Mouse (Mus musculus) ES-Bruce4 (cell line): ENCODE measurements around the gene S100a6. TPM values are rescaled to one million over a fixed set of nuclear protein-coding genes. Genes with fewer than 3 reads are reported as not detected.
A peak's percentile ranks its signal among the peaks of the same experiment; 100 is the strongest.

Source experiments
- H3K27ac ChIP-seq: 2 replicates; pipeline ENCODE4 v1.5.1; 2012; ENCODE audit warnings: low read length, inconsistent platforms; ENCODE audit not compliant: insufficient read depth
- H3K27me3 ChIP-seq: 2 replicates; pipeline ENCODE4 v1.6.1; 2012; ENCODE audit warnings: mild to moderate bottlenecking, low read length, inconsistent platforms; ENCODE audit not compliant: control insufficient read depth, poor library complexity, insufficient read depth, severe bottlenecking
- H3K36me3 ChIP-seq: 2 replicates; pipeline ENCODE4 v1.6.1; 2012; ENCODE audit warnings: inconsistent platforms, mild to moderate bottlenecking, low read length, moderate library complexity; ENCODE audit not compliant: control insufficient read depth, poor library complexity, insufficient read depth, severe bottlenecking
- H3K4me1 ChIP-seq: one replicate; pipeline ENCODE4 v1.8.1; 2011; ENCODE audit warnings: low read length; ENCODE audit not compliant: control insufficient read depth, insufficient read depth
- H3K4me3 ChIP-seq: 2 replicates; pipeline ENCODE4 v1.5.1; 2011; ENCODE audit warnings: low read depth, mild to moderate bottlenecking, low read length
- H3K9ac ChIP-seq: 2 replicates; pipeline ENCODE4 v1.6.1; 2012; ENCODE audit warnings: low read depth, mild to moderate bottlenecking, inconsistent platforms; ENCODE audit not compliant: poor library complexity, severe bottlenecking
- H3K9me3 ChIP-seq: replicated peaks from 2 replicates; pipeline ENCODE4 v1.6.1; 2012; ENCODE audit warnings: mild to moderate bottlenecking, low read length, inconsistent platforms; ENCODE audit not compliant: control insufficient read depth, poor library complexity, insufficient read depth, severe bottlenecking
- CTCF ChIP-seq: IDR thresholded peaks from one replicate; pipeline ENCODE4 v1.8.1; 2011; ENCODE audit warnings: low read depth, low read length
- EP300 ChIP-seq: IDR thresholded peaks from 2 replicates; pipeline ENCODE4 v1.6.1; 2011; ENCODE audit warnings: low read depth, low read length; ENCODE audit not compliant: insufficient read depth
- POLR2A ChIP-seq: IDR thresholded peaks from one replicate; pipeline ENCODE4 v1.8.1; 2011; ENCODE audit warnings: low read length; ENCODE audit not compliant: insufficient read depth
- polyA plus RNA-seq: library from polyadenylated mRNA; stranded (reverse); fragments of >200 nt; gene quantifications from 2 replicates; pipeline ENCODE4 v1.2.4, GENCODE M21; 2011; ENCODE audit warnings: low read depth; ENCODE audit not compliant: missing spikeins, insufficient read depth, insufficient read length

S100a6 gene
- polyA plus RNA-seq, 1 experiment = 516 TPM

DNA sequence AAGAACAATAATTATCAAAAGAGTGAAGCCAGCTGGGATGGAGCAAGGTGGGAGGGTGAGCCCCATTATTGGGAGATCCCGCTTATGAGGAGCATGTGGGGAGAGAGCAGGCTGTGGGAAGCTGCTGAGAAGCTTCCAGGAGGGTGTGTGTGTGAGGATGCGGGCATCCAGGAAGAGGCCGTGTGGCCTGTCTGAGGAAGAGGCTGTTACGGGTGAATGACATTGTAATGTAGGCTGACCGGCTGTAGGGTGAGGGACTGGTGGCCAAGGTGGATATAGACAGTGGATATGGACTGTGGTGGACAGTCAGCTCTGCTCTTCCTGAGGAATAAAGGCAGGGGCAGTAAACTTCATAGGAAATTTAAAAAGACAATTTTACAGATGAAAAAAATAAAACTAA is 12.8 kb downstream of the S100a6 start:
- Histone ChIP-seq H3K9ac (no peak overlapping the region), H3K36me3 (no peaks in the 10 kb centered on the region), H3K9me3 (no peaks in the 10 kb centered on the region), H3K4me3 (no peak overlapping the region), H3K4me1 (no peaks in the 10 kb centered on the region), H3K27ac (no peak overlapping the region), H3K27me3 (no peaks in the 10 kb centered on the region)
- TF ChIP-seq EP300 (no peak), POLR2A (no peak), CTCF (no peak)

DNA sequence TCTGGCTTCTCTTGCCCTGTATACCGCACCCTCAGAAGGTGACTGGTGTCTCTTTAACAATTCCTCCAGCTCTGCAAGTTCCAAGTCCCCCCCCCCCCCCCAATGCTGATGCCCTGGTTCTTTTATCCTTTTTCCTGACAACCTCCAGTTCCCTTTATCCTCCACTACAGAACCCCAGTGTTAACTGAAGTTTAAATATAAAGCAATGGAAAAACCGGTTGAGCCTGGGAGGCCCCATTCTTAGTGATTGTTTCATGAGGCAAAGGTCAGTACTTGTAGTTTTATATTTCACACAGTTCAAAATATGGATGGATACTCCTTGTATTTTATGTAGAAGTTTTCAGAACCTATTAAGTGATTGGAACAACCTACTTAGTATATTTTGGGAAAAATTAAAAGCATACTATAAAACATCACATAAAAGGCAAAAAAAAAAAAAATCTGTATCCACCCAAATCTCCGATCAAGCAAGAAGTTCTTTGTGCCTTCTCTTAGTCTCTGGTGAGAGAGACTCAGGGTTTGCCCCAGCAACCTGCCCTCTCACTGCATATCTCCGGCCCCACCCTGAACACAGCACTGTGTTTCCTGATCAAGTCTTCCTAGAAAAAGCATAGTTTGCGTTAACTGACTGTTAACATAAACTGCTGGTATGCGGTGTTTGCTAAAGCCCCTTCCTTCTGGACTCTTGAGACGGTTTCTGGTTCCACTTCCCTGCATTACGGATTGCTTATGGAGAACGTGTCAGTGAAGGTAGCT is 13.8 kb downstream of the S100a6 start:
- no peak overlapping the region for H3K9ac ChIP-seq

DNA sequence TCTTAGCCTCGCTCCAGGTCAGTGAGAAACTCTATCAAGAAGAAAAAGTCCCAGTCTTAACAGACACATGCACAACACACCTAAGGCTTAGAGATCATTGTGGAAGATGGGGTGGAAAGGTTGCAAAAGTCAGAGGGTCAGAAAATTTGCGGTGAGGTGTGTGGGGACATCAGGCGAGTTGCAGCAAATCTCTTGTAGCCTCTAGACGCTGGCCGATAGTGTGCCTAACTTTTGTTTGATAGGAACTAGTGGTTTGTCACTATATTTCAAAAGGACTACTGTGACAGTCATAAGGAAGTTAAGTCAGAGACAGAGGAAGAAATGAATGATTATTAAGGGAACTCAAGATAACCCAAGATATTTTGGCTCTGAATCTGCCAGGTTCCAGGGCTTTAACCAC is 14.7 kb downstream of the S100a6 start:
- no peak overlapping the region for H3K9ac ChIP-seq
- H3K4me3 ChIP-seq = no peak overlapping the region

More for the DNA sequence above, 13.8 kb downstream of the S100a6 start:
- Histone ChIP-seq H3K9me3 (no peaks in the 10 kb centered on the region), H3K4me3 (no peak overlapping the region), H3K27ac (no peak overlapping the region), H3K36me3 (no peaks in the 10 kb centered on the region), H3K27me3 (no peaks in the 10 kb centered on the region), H3K4me1 (no peaks in the 10 kb centered on the region)
- TF ChIP-seq POLR2A (no peak), EP300 (no peak), CTCF (no peak)

DNA sequence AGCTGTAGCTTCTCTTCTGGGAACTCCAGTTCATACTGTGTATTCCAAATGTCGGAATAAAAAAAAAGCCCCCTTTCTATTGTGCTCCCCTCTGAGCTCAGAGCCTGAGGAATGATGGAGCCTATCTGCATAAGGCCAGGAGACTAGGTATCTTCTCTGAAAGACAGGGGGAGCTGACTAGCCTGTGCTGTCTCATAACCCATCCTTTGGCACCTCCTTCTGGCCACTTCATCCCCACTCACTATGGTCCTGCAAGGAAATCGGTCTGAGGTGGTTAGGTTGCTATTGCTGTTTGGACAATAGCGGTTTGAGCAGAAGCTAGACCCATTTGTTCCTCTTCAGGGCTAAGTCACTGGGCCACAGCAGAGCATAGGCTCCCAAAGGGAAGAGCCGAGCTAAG is 15.1 kb downstream of the S100a6 start:
- no peak overlapping the region for H3K4me3 ChIP-seq
- no peaks in the 10 kb centered on the region for H3K4me1 ChIP-seq
- 0 out of 2 replicates have a peak, but pooled peaks cover 1% of the 10 kb centered on the region for H3K27me3 ChIP-seq
- H3K27ac ChIP-seq = no peak overlapping the region
- TF ChIP-seq CTCF = peak; percentile 43
- TF ChIP-seq POLR2A = no peak
- TF ChIP-seq EP300 = no peak
- H3K36me3 ChIP-seq = no peaks in the 10 kb centered on the region
- no peaks in the 10 kb centered on the region for H3K9me3 ChIP-seq
- H3K9ac ChIP-seq = no peak overlapping the region

More for the DNA sequence above, 14.7 kb downstream of the S100a6 start:
- no peaks in the 10 kb centered on the region for H3K9me3 ChIP-seq
- no peak overlapping the region for H3K27ac ChIP-seq
- no peaks in the 10 kb centered on the region for H3K4me1 ChIP-seq
- TF ChIP-seq EP300 (no peak), POLR2A (no peak), CTCF (no peak)
- 0 out of 2 replicates have a peak, but pooled peaks cover 1% of the 10 kb centered on the region for H3K27me3 ChIP-seq
- no peaks in the 10 kb centered on the region for H3K36me3 ChIP-seq

DNA sequence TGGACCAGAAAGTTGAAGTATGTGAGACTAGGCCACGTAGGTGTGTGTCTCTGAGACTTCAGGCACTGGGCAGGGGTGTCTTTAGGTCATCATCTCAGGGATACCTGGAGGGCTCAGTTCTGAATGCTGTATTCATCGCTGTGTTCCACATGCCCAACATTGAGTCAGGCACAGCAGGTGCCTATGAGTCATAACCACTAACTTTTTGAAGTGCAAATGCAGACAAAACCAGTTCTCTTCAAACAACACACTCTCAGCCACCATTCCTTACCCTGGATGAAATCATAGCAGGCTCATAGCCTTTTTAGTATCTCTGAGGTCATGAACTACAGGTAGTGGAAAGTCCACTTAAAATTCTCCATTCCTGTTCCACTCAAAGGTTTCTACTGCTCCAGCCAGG is 16.6 kb downstream of the S100a6 start:
- H3K4me1 ChIP-seq = no peaks in the 10 kb centered on the region
- H3K9me3 ChIP-seq = no peaks in the 10 kb centered on the region
- H3K9ac ChIP-seq = no peak overlapping the region
- no peaks in the 10 kb centered on the region for H3K36me3 ChIP-seq
- no peak for TF ChIP-seq EP300
- TF ChIP-seq POLR2A = no peak
- TF ChIP-seq CTCF = no peak
- no peak overlapping the region for H3K4me3 ChIP-seq
- H3K27ac ChIP-seq = no peak overlapping the region
- 0 out of 2 replicates have a peak, but pooled peaks cover 1% of the 10 kb centered on the region for H3K27me3 ChIP-seq

DNA sequence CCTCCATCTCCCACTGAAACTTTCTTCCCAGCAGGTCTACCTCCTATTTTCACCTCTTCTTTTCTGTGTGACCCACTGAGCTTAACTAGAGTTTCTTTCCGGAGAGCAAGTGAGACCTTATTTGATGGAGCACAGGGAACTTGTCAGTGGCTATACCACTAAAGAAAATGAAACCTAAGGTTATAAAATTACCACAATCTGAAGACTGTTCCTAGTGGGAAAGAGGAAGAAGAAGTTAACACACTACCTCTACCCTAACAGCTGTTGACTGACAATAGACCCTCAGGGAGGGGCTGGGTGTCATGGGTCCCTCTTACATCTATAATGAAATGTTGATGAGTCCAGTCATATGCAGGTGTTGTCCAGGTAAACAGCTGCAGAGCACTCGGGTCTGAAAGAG is 19.3 kb downstream of the S100a6 start:
- H3K4me1 ChIP-seq = no peaks in the 10 kb centered on the region
- H3K9ac ChIP-seq = no peak overlapping the region
- H3K27me3 ChIP-seq = 0 out of 2 replicates have a peak, but pooled peaks cover 1% of the 10 kb centered on the region
- no peak for TF ChIP-seq POLR2A
- no peak for TF ChIP-seq CTCF
- no peak for TF ChIP-seq EP300
- no peak overlapping the region for H3K27ac ChIP-seq
- no peaks in the 10 kb centered on the region for H3K36me3 ChIP-seq
- H3K9me3 ChIP-seq = no peaks in the 10 kb centered on the region
- no peak overlapping the region for H3K4me3 ChIP-seq
